Mouse (Mus musculus): ENCODE measurements at regions not wholly inside any gene's neighbourhood (a gene's known extent, or its start where the extent isn't known, plus 50 kb on each side); places are given as distances from the start of the nearest gene placed in this dataset.

- DNase-seq, result no peak
Observed at GRCm38 (mm10) chr7:63811816-63812215, 104.8 kb upstream of the E030018B13Rik start.

GRCm38 (mm10) chr7:63815531-63815930, 101.1 kb upstream of the E030018B13Rik start:
- DNase-seq, result no peak

- peak; percentile 26 for DNase-seq
Observed at GRCm38 (mm10) chr7:63816056-63816941, 100.4 kb upstream of the E030018B13Rik start.

- DNase-seq, result no peak
Observed at GRCm38 (mm10) chr7:63817476-63817875, 99.2 kb upstream of the E030018B13Rik start.

- DNase-seq, result no peak
Observed at GRCm38 (mm10) chr7:63818105-63818504, 98.6 kb upstream of the E030018B13Rik start.

- DNase-seq, result no peak
Observed at GRCm38 (mm10) chr7:63820286-63820685, 96.4 kb upstream of the E030018B13Rik start.

- no peak for DNase-seq
Observed at GRCm38 (mm10) chr7:63822001-63822400, 94.7 kb upstream of the E030018B13Rik start.

GRCm38 (mm10) chr7:63824009-63824408, 92.6 kb upstream of the E030018B13Rik start:
- peak; percentile 38 for DNase-seq

GRCm38 (mm10) chr7:63829362-63829920, 87.2 kb upstream of the E030018B13Rik start:
- no peak for DNase-seq

GRCm38 (mm10) chr7:63833676-63834075, 83.0 kb upstream of the E030018B13Rik start:
- DNase-seq, result no peak

GRCm38 (mm10) chr7:63835958-63836357, 80.7 kb upstream of the E030018B13Rik start:
- no peak for DNase-seq

Measured in heart, postnatal 4 days (tissue).